Mouse (Mus musculus) kidney, postnatal 25 days (tissue): Measurements from ENCODE around the gene Dennd2c.
A peak's percentile ranks its signal among the peaks of the same experiment; 100 is the strongest.

Experiments used
- DNase-seq, 2 experiments: peaks; one replicate each; pipeline ENCODE4 v3.0.0; 2021; ENCODE audit warnings: mixed read lengths in 2 of 2

Dennd2c gene

DNA sequence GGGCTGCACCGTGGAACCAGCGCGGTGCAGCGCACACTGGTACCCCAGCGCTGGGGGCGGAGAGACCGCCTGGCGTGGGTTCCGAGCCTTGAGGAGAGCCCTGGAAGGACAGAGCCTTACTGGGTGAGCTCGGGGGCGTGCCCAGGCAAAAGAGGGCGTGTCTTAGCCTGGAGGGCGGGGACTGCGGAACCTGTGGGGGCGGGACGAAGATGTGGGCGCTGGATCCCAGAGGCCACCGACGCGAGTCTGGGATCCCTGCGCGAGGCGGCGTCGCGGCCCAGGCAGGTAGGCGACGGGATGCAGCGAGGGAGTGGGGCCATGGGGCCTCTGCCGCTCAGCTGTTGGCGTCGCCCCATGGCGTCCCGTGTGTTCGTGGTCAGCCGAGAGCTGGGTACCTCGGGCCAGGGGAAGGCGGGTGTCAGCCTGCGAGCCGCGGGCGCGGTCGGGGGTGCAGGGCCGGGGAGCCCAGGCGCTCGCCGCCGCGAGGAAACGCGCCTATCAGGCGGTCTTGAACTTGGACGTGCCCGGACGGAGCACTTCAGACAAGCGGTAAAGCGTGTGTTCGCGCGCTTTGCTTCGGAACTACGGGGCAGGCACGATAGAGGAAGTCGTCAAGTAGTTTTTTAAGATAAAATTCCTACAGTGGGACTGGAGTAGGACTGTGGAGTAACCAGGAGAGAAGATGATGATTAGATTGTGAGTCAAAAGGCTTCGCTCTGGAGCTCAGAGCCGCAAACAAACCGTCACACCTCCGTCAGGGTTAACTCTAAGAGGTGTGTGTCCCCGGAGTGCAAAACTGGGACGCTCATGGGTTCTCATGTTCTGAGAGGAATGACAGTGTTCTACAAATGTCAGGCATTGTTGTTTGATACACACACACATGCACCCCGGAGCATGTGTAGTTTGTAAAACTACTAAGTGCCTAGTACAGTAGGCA, at the start of gene Dennd2c:
Gene Dennd2c (plus strand): TSS at position 151 of the 937 bp plus-strand sequence.
- DNase-seq: peak; percentile 94 to 96

DNA sequence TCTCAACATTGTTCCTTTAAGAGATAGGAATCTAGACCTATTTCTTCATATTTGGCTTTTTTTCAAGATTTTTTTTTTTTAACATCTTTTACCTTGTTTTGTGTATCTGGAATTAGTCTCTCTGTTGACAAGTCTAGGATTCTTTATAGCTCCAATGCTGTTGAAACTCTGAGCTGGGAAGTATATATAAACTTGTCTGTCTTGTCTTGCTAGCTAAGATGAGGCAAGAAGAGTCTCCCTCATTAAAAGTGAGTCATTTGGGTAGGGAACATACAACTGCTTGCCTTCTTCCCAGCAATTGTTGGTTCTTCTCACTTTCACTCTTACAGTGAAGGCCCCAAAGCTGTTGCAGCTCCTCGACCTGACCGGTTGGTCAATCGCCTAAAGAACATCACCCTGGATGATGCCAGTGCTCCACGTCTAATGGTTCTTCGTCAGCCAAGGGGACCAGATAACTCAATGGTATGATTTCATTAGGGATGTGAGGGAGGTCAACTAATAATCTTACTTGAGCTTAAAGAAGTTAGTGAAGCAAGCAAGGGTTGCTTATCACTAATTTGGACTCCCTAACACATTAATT, 46.3 kb upstream of the Dennd2c start:
- DNase-seq: no peak

DNA sequence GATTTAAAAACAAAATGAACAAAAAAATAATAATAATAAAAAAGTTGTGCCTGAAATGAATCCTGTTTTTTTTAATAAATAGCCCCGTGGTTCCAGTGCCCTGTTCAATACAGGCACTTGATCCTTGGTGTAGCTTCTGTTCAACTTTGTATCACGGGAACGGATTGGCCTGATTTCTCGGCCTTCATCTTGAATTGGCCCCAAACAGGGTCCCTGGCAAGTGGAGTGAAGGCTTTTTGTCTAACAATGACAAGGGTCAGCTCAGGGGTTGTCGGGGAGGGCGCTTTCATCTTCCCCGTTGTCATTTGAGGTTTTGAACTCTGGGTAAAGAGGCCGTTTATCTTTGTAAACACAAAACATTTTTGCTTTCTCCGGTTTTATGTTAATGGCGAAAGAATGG, 44.7 kb upstream of the Dennd2c start:
- no peak for DNase-seq

DNA sequence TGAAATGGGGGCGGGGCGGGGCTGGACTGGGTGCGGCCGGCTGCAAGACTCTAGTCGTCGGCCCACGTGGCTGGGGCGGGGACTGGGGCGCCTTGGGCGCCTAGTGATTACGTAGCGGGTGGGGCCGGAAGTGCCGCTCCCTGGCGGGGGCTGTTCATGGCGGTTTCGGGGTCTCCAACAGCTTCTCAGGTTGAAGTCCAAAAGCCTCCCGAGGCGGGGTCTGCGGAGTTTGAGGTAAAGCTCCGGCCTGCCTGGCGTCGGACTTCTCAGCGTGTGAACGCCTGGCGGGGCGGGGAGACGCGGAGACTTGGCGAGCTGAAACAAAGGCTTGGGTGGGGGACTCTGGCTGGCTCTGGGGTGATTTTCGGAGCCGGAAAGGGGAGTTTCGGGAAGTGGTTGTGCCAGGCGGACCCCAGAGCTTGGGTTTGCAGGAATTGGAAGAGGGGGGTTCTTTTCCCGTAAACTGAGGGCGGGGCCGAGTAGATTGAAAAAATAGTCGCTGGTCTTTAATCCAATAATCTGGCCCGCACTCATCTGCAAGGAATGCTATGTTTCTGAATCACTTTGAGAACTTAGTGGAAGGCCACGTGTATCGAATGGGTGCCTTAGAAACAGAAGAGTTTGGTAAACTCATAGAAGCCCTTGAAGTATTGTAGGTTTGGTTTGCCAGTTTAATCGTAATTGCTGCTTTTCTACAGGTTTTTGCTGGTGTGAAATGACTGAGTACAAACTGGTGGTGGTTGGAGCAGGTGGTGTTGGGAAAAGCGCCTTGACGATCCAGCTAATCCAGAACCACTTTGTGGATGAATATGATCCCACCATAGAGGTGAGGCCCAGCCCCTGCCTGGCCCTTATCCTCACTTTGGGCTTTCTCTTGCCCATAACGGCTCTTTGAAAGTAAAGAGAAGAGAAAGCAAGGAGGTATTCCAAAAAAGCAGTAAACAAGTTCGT, 43.9 kb upstream of the Dennd2c start, which contains the start of gene Nras:
Gene Nras (plus strand): TSS at position 79 of the 951 bp plus-strand sequence.
- peak; percentile 95 to 97 for DNase-seq

DNA sequence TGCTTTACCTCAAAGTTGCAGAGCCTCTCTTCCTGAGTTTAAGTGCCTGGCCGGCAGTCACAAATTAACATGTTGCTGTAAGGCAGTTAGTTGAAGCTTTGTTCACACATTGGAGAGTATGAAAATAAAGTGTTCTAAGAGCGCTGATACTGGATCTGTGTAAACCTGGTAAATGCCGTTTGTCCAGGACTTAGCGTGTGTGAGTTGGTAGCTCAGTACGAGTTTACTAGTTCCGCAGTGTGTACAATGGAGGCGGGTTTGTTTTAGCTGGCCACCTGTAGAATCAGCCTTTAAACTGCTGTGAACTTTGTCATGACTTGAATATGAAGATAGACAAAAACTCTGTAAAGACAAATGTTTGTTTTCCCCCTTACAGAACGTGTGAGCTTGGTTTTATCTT, 35.5 kb upstream of the Dennd2c start:
- DNase-seq: no peak

DNA sequence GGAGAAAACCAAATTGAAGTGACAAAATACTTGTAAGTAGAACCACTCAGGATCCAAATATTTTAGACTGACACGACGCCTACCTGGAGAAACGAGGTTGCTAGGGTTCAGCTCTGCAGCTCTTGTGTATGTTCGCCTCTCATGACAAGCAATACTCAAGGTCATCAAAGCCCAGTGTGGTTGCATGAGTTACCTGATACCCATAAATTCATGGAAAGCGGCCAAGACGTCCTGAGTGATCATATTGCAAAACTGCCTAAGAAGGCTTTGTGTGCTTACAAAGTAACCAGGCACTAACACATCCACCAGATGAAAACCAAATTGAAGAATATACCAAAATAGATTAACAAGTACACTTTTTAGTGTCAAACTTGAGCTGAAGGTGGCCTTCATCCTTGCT, 33.4 kb upstream of the Dennd2c start:
- DNase-seq: no peak

DNA sequence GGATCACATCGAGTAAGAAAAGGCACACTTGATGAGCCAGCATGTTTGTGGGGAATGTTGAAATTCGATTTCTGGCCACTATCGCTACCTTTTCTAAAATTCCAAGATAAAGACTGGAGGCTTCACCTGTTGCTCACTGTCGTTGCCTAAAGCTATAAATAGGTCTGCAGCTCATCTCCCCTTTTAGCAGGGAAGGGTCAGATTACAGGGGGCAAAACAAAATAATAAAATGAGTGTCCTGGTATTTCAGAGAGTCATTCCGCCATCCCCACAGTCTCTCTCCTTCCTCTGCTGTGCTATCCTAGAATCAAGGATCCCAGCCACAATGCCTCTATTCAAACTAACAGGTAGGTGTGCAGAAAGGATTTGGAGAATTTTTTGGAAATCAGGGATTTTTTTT, 28.6 kb upstream of the Dennd2c start, which contains the start of gene Ampd1:
Gene Ampd1 (plus strand): TSS at position 244 of the 400 bp plus-strand sequence.
- DNase-seq: no peak

DNA sequence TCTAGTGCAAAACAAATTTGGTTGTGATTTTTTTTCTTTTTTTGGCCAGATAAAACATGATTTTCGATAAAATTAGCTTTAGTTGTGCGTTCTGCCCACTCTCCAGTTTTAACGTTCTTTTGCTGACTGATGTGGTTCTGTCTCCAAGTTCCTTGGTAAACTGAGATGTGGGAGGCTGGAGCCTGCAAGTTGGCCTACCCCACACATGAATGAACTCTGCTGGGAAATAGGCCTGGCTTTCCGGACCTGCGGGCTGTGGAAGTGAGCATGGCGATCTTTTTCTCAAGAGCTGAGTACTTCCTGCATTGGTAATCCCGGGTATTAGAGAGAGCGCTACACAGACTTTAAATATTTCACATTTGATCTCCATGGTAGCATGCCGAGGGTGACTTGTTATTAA, 26.5 kb upstream of the Dennd2c start:
- no peak for DNase-seq

DNA sequence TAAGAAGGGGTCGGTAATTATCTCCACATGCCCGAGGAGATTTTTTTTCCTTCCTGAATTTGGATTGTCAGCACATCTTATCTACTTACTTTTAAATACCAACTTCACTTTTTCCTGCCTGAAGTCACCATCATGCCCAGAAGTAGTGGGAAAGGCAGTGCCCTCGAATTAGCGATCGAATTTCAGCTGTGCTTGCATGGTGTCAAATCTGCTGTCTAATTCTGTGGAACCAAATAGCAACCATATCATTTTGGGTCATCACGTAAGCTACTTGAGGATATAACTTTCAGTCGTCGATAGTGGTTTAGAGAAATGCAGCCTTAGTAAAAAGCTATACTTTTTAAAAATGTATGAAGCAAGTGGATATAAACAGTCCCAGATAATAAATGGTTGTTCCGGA, 25.9 kb upstream of the Dennd2c start:
- no peak for DNase-seq

DNA sequence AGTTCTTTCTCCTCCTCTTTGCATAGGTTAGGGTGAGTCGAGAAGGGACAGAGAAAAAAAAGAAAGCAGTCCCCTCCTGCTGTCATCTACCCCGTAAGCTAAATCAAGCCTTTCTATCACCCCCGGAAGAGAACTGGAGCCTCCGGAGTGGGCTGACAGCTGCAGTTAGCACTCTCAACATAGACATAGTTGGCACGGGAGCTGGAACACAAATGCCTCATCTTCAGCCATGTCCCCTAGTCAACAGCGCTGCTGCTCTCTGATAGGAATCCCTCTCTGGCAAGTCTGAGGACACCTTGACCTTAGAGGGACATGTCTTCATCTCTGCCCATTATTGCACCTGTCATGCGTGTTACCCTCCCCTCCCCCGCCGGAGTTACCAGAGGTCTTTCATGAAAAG, 23.1 kb upstream of the Dennd2c start:
- DNase-seq: no peak

DNA sequence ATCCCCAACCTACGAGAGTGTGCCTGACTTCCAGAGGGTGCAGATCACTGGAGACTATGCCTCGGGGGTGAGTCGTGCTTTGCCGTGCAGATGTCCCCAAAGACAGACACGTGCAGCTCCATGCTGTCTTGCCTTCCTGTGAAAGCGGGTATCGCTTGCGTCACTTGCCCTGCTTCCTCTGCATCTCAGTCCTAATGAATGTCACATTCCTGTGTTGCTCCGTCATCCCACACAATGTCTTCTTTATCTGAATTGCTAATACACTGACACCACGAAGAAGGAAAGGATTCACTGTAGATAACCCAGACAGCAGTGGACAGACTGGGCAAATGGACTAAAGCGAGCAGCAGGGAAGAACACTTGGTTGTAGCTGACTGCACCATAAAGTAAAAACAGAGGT, 21.4 kb upstream of the Dennd2c start:
- DNase-seq: no peak

DNA sequence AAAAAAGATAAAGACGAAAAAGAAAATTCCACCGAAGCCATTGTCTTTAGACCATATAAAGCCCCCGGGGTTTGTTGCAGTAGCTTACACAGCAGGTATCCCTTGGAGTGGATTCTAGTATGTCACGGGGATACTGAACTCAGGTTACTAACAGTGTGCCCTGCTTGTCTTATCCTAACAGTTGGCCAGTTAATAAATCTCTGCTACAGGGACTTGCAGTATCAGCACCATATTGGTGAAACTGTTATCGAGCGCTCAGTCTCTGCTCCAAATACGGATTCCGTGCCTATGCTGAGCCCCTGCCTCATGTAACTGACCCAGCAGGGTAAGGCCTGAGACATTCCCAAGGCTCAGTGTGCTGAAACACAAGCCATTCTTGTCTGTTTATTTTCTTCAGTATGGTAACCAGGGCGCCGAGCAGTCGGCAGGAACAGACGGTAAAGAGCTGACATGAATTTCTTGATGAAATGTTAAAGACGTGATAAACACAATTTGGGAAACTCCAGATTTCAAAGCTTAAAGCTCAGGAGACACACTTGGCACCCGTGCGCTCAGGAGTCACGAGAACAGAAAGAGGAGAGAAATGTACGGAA, 20.4 kb upstream of the Dennd2c start:
- DNase-seq: no peak

DNA sequence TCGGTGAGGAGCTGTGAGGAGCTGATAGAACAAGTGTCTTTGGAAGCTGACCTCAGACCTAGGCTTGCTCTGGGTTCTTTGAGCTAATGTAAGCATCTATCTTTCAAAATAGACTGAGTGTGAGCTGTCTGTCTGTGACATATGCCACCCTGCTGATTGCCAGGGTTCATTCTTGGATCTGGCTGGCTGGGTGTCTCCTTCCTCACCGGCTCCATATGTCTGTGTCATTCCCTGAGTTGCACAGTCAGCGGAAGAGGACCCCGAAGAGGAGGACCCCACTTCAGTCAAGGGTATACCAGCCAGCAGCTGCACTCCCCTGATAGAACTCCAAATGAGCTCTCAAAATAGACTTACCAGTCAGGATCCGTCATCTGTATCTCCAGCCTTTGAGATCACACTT, 19.6 kb upstream of the Dennd2c start:
- no peak for DNase-seq

DNA sequence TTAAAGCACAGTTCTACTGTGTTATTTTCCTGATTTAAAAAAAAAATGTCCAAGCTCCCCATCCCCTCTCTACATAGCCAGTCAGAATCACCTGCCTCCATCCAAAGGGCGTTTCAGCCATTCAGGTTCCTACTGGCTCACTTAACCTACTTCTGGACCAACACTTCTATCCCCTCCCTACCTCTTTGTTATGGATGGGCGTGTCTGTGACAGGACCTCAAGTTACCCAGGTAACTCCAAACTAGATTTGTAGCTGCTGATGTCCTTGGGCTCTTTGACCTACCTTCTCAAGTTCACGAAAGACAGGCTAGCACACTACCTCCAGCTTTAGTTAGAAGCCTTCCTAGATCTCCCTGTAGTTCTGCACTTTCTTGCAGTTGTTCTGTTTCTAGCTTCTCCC, 16.4 kb upstream of the Dennd2c start:
- DNase-seq: no peak

DNA sequence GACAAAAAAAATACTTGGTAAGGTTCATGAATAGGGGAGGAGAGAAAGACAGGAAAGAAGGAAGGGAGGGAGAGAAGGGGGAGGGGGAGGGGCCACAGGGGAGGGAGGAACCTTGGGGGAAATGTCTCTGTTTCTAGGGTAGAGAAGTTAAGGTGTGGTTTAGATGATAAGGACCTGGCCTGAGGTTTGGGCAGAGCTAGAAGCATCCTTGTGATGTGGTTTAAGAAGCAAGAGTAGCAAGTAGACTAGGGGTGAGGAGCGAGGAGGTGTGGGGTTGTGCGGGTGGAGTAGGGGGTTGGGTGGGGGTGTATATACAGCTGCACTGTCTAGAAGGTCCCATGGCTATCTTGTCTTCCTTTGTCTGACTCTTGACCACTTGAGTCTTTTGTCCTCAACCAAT, 10.7 kb upstream of the Dennd2c start:
- no peak for DNase-seq

DNA sequence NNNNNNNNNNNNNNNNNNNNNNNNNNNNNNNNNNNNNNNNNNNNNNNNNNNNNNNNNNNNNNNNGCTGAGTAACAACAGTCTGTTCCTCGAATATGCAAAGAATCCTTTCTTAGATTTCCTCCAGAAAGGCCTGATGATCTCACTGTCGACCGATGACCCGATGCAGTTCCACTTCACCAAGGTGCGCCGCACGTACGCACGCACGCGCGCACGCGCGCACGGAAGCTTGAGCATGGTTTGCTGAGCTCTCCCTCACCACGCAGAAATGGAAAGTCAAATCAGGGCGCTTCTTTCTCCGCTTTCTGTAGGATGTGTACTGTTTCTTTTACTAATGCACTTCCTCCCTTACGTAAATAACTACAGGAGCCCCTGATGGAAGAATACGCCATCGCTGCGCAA, 3.7 kb upstream of the Dennd2c start:
- DNase-seq: no peak

DNA sequence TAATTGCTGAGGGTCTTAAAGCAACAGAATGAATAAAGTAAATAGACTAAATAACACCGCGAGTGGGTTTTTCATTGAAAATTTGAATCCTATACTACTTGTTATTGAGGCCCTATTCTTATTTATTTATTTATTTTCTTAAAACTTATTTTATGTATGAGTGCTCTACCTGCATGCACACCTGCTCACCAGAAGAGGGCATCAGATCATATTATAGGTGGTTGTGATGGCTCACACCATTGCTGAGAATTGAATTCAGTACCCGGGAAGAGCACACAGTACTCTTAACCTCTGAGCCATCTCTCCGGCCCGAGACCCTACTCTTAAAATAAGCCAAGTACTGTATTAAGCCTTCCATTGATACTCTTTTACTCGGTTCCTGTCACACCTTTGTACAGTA, 2.7 kb upstream of the Dennd2c start:
- no peak for DNase-seq

DNA sequence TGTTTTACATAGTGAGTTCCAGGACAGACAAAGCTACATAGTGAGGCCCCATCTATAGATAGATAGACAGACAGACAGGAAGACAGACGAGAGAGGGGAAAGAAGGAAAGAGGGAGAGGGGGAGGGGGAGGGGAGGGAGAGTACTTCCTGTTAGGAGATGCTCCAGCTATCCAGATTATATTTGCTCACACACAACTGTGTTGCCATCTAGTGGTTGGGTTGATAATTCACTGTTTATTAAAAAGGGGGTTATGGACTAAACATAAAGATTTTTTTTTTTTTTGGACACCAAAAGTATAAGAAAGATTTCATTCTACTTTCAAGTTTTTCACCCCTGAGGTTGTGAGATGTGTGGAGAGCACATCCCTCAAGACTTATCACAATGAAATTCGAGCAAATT, 1.7 kb upstream of the Dennd2c start:
- no peak for DNase-seq

DNA sequence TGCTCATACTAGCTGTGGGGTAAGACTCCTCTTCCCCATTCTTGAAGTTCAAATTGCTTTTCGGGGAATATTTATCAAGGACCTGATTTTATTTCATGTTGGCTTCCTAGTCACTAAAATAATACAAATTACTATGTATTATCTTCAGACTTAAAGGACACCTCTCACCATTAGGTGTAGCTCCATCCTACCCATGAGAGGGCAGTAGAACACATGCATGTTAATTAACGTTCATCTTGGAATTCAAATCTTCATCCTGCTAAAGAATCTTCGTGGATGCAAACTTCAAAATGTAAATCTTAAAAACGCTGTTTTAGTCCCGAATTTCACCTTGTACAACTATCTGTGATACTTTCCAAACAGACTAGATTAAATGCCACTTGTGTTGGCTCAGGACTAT, 1.2 kb upstream of the Dennd2c start:
- DNase-seq: no peak

DNA sequence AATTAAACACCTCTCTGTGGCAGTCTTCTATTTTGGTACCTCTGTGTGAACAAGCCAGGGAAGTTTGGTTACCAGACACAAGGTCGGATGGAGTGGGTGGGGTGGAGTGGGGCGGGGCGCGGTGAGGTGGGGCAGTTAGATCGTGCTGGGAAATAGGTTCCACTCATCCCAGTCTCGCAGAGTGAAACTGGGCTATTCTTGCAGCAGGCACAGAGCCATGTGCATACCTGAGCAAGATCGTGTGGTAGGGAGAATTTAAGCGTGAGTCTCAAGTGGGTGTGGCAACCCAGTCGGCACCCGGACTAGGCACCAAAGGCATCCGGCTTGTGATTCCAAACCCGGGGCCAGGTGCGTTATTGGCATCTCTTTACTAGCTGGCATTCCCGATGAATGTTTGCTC, 495 bp upstream of the Dennd2c start:
- peak; percentile 11 to 41 for DNase-seq

DNA sequence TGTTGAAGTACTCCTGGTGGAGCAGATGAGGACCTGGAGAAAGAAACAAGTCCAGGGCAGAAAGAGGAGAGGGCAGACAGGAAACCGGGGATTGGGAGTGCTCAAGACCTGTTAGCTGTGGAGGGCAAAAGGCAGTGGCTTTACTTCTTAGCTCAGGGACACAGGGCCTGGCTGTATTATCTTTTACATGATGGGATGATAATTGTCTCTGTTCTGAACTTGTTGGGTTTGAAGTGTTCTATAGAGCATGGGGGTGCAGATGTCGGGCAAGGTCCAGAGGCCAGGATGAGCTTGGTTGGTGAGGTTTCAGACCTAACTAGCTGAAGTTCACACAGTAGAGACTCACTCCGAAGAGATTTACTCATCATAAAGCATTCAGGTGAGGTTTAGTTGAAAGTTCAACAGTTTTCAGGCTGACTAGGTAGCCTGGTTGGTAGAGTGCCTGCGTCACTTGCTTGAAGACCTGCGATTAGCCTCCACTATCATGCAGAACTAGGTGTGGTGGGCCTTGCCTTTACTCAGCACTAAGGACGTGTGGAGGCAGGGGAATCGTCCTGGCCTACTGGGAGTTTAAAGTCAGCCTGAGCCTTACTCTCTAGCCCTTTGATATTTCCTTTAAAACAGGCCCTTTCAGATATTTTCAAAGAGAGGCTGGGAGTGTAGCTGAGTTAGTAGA, 5.3 kb downstream of the Dennd2c start:
- no peak for DNase-seq

DNA sequence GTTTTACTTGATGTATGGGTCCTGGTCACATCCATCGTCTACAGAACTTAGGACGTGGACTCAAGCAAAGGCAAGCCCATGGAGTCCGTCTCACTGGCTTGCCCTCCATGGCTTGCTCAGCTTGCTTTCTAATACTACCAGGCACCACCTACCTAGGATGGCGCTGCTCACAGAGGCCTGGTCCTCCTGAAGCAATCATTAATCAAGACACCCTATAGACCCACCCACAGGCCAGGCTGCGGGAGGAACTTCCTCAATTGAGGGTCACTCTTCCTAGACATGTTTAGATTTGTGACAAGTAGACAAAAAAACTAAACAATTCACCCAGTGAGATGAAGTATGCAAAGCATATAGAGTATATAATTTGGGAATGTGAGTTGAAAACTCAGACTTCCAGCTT, 9.8 kb downstream of the Dennd2c start:
- DNase-seq: no peak
